Mouse (Mus musculus) megakaryocyte, embryonic 14.5 days (primary cell): ENCODE measurements at regions not wholly inside any gene's neighbourhood (a gene's known extent, or its start where the extent isn't known, plus 50 kb on each side); places are given as distances from the start of the nearest gene placed in this dataset.

Experiments used
- H3K27me3 ChIP-seq: replicated peaks from 2 replicates; pipeline ENCODE3; 2012; ENCODE audit warnings: inconsistent platforms
- H3K36me3 ChIP-seq: replicated peaks from 2 replicates; pipeline ENCODE3; 2012; ENCODE audit warnings: low read length, inconsistent platforms, mixed read lengths
- H3K4me1 ChIP-seq: 2 replicates; pipeline ENCODE4 v1.6.1; 2012; ENCODE audit warnings: inconsistent platforms
- H3K4me3 ChIP-seq: replicated peaks from 2 replicates; pipeline ENCODE3; 2012; ENCODE audit warnings: moderate library complexity, mild to moderate bottlenecking, inconsistent platforms
- H3K9me3 ChIP-seq: 2 replicates; pipeline ENCODE4 v1.6.1; 2012; ENCODE audit warnings: inconsistent platforms
- FLI1 ChIP-seq: IDR thresholded peaks from 2 replicates; pipeline ENCODE4 v1.6.1; 2012; ENCODE audit warnings: low read length, inconsistent platforms, mixed read lengths
- GATA1 ChIP-seq: IDR thresholded peaks from 3 replicates; pipeline ENCODE4 v1.6.1; 2012; ENCODE audit warnings: mixed read lengths, low read length, inconsistent platforms, borderline replicate concordance

DNA sequence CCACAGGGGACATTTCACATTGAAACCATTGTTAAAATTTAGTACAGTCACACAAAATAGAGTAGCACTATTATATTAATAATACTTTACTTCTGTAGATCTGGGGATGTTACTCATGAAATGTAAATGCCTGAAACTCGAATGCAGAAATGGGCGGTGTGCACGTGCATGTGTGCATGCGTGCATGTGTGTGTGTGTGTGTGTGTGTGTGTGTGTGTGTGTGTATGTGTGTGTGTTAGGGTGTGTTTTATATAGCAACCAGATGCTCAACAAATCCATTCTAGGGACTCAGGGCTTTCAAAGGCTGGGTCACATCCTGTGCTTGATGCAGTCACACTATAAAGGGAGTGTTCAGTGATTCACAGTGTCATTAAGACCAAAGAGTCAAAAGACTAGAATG, 301.7 kb downstream of the Med10 start:
- no peak for TF ChIP-seq GATA1
- Histone ChIP-seq H3K27me3 (no peaks in the 10 kb centered on the region), H3K36me3 (no peaks in the 10 kb centered on the region), H3K4me3 (no peak overlapping the region), H3K9me3 (peaks cover 36% of the 10 kb centered on the region), H3K4me1 (no peaks in the 10 kb centered on the region)

DNA sequence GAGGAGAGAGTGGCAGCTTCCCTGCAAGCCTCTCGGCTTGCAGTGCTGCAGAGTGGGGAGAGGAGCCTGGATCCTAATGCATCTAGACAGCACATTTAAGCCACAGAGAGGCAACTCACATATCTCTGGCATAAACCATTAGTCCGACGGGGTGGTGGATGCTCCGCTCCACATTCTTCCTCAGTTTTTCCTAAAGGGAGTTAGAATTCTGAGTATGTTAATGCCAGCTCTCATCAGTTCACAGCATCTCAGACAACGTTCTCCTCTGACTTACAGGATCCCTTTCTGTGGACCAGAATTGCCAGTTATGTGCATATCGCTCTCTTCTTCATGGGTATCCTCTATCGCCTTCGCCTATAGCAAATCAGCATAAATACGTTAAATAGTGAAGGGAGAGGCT, 313.4 kb downstream of the Med10 start:
- Histone ChIP-seq H3K4me3 (no peak overlapping the region), H3K4me1 (no peaks in the 10 kb centered on the region), H3K9me3 (peaks cover 36% of the 10 kb centered on the region), H3K36me3 (no peaks in the 10 kb centered on the region), H3K27me3 (no peaks in the 10 kb centered on the region)
- TF ChIP-seq FLI1 (no peak), GATA1 (no peak)

DNA sequence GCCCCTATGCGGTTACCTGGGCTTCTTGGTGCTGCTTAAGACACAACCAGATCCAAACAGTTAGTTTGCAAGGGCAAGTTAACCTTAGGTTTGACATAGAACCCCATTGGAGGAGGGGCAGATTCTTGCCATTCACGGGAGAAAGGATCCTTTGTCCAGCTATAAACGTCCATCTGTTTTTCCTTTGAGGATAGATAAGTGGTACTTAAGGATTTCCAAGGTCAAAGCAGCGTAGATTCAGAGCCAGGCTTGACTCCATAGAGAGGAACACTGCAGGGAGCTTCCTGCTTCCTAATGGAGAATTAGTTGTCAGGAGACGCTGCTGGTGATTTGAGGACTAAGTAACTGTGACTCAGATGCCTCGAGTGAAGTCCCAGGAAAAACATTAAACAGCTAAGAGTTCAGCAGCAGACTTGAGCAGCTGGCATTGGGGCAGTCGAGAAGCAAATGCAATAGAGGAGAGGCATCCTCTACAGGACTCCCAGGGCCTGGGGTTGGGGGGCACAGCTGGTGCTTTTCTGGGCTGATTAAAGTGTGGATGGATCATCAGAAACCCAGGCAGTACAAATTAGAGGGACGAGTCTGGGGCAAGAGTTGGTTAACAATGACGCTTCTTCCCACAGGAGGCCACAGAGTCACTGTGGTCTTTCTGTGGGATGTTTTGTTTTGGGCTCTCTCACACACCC, 322.8 kb downstream of the Med10 start:
- H3K4me1 ChIP-seq, result no peaks in the 10 kb centered on the region
- H3K9me3 ChIP-seq, result peaks cover 41% of the 10 kb centered on the region
- H3K36me3 ChIP-seq, result no peaks in the 10 kb centered on the region
- TF ChIP-seq FLI1, result no peak
- no peak for TF ChIP-seq GATA1
- H3K4me3 ChIP-seq, result no peak overlapping the region
- H3K27me3 ChIP-seq, result no peaks in the 10 kb centered on the region

DNA sequence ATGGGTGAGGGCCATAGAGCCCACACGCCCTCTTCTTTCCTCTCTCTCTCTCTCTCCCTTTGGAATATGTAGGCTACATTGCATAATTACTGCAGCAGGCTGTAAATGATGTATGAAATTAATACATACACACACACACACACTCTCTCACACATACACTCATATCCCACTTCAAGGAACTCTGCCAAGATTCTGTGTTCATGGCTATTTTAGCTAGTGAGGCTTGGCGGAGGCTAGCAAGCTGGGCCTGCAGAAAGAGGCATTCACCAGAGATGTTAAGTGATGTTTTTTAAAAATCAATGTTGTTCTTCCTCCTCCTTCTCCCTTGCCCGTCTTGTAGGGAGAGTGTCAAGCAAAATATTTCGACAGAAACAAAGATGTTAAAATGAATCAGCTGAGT, 325.1 kb downstream of the Med10 start:
- peaks cover 49% of the 10 kb centered on the region for H3K9me3 ChIP-seq

DNA sequence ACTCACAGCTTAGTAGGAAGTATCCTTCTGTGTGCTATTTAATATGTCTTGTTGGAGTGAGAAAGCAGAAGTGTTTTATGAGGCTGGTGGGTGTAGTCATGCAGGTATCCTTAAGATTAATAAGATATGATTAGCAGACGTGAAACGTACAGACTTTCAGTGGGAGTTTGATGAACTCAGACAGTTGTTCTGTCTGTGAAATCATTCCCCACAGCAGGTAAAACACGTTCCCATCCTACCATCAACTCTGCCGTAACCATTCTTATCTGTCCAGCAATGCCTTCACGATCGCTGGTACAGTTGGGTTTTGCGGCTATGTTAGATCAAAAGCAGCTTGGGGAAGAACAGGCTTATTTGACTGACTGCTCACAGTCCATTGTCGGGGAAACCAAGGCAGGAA, 332.3 kb downstream of the Med10 start:
- Histone ChIP-seq H3K36me3 (no peaks in the 10 kb centered on the region), H3K4me1 (no peaks in the 10 kb centered on the region), H3K9me3 (peaks cover 26% of the 10 kb centered on the region), H3K27me3 (no peaks in the 10 kb centered on the region), H3K4me3 (no peak overlapping the region)
- no peak for TF ChIP-seq GATA1
- TF ChIP-seq FLI1, result no peak

More for the DNA sequence above, 325.1 kb downstream of the Med10 start:
- no peaks in the 10 kb centered on the region for H3K4me1 ChIP-seq
- no peak overlapping the region for H3K4me3 ChIP-seq
- no peaks in the 10 kb centered on the region for H3K27me3 ChIP-seq
- no peaks in the 10 kb centered on the region for H3K36me3 ChIP-seq
- TF ChIP-seq GATA1 (no peak), FLI1 (no peak)

DNA sequence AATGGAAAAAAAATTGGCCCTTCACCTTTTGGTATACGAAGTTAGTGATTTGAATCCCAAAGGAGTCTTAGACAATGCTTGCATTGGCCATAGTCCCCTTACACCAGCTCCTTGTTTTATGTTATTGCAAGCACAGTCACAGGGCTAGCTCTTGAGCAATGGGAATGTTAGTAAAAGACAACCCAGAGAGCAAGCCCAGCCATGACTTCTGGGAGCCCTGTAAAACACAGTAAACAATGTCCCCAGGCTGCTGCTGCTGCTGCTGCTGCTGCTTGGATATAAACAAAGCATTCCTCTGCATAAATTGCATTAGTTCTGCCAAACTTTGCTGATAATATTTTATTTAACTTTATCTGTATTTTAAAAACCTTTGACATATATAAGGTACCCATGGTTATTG, 334.0 kb downstream of the Med10 start:
- Histone ChIP-seq H3K27me3 (no peaks in the 10 kb centered on the region), H3K9me3 (peaks cover 17% of the 10 kb centered on the region; the same call in 1 of the 2 replicates), H3K4me1 (no peaks in the 10 kb centered on the region), H3K4me3 (no peak overlapping the region), H3K36me3 (no peaks in the 10 kb centered on the region)
- TF ChIP-seq GATA1 (no peak), FLI1 (no peak)

DNA sequence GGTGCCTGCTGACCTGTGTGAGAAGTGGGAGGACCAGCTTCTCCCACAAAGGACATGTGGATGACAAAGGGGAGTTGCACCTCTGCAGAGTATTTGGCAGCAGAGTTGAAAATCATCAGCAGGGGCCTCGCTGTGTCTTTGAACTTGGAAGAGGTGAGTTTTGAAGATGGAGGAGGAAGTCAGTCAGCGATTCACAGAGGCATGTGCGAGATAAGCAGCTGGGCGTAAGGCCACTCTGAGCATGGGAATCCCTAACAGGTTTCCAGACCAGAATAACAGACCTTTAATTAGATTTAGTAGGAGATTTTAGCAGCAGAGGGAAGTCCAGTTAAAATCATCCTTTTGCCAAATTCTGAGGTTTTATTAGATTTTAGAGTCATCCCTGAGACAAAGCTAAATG, 342.3 kb downstream of the Med10 start:
- Histone ChIP-seq H3K4me1 (no peaks in the 10 kb centered on the region), H3K4me3 (no peak overlapping the region), H3K9me3 (peaks cover 31% of the 10 kb centered on the region), H3K36me3 (no peaks in the 10 kb centered on the region), H3K27me3 (no peaks in the 10 kb centered on the region)
- TF ChIP-seq GATA1, result no peak
- TF ChIP-seq FLI1, result no peak

DNA sequence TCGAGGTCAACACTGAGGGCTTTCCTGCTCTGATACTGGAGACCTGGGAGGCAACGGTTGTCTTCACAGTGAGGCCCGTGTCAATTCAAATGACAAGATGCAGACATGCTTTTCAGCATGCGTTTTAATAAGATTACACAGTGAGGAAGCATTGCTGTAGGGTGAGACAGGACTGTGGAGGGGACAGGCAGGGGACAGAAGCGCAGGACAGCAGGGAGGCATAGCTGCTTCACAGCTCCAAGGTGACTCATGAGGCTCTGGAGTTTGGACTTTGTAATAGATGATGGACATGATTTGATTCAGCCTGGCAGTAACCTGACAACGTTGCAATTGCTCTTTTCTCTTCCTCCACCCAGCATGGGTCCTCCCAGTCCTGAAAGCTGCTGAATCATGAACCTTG, 343.3 kb downstream of the Med10 start:
- TF ChIP-seq GATA1 (no peak), FLI1 (no peak)
- Histone ChIP-seq H3K4me1 (no peaks in the 10 kb centered on the region), H3K27me3 (no peaks in the 10 kb centered on the region), H3K9me3 (peaks cover 41% of the 10 kb centered on the region), H3K36me3 (no peaks in the 10 kb centered on the region), H3K4me3 (no peak overlapping the region)

DNA sequence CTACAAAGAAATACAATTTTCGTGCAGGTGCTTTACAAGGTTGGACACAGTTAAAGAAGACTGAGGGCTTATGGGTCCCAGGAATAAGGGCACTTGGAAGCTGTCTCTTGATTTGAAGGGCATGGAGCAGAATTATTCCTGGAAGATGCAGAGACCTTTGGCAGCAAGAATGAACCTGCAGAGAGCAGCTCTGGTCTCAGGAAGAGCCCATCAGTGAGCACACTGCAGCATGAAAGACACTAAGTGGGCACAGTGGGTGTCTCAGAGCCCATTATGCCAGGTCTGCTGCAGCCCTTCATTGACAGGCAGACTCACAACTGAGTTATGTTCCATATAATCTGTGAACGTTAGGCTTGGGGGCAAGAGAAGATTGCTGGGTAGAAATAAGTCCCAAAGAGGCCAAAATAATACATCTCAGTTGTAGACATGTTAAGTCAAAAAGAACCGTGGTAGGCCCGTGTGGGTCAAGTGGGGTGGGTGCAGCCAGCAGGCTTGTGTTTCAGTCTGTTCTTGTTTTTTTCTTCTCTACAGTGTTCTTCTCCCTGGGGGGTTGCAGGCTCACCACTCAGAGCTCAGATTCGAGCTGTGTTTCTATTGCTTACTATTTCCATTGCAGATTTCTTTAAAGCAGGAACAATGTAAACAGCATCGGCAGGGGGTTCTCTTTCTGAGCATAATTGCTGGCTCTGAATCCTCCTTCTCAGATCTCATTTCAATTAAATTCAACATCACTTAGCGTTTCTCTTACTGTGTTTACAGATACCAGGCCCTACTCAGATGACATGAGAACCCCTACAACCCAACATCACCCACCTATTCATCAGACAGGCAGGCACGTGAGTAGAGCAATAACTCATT, 347.1 kb downstream of the Med10 start:
- H3K4me3 ChIP-seq, result no peak overlapping the region
- no peaks in the 10 kb centered on the region for H3K36me3 ChIP-seq
- H3K27me3 ChIP-seq, result no peaks in the 10 kb centered on the region
- no peak for TF ChIP-seq GATA1
- TF ChIP-seq FLI1, result no peak
- no peaks in the 10 kb centered on the region for H3K4me1 ChIP-seq
- peaks cover 66% of the 10 kb centered on the region for H3K9me3 ChIP-seq

DNA sequence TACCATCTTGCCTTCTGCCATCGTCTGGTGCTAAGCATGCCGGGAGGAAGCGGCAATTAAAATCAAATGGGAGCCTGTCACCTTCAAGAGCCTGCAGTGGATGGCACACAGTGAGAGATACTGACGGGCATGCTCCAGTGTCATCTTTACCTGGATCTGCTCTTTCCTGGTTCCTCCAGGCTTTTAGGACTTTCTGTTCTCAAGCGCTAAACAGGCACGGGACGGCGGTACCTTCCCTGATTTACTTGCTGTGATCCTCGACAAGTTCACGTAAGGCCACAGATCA, 347.6 kb downstream of the Med10 start:
- Histone ChIP-seq H3K4me3 (no peak overlapping the region), H3K4me1 (no peaks in the 10 kb centered on the region), H3K9me3 (peaks cover 67% of the 10 kb centered on the region), H3K27me3 (no peaks in the 10 kb centered on the region), H3K36me3 (no peaks in the 10 kb centered on the region)
- no peak for TF ChIP-seq FLI1
- TF ChIP-seq GATA1, result no peak

DNA sequence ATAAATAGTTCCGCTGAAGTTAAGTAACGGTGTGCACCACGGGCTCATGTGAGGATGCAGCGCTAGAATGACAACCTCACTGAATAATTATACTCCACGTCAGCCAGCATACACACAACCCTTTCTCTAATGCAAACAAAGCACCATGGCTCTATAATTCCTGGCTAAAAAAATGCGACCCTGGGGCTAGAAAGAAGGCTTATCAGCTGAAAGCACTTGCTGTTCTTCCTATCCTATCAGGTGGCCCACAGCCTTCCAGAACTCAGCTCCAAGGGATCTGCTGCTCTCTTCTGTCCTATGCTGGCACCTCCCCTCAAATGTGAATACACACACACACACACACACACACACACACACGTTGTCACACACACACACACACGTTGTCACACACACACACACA, 350.9 kb downstream of the Med10 start:
- Histone ChIP-seq H3K36me3 (no peaks in the 10 kb centered on the region), H3K27me3 (no peaks in the 10 kb centered on the region), H3K9me3 (peaks cover 63% of the 10 kb centered on the region), H3K4me1 (no peaks in the 10 kb centered on the region), H3K4me3 (no peak overlapping the region)
- TF ChIP-seq GATA1, result no peak
- TF ChIP-seq FLI1, result no peak
